Mouse (Mus musculus) gastrocnemius, adult 2 months (tissue): ENCODE data around the gene Dus1l. TPM values are rescaled to one million over a fixed set of nuclear protein-coding genes. Genes with fewer than 3 reads are reported as not detected.
"Not testable (repeated sequence)": the region's sequence is repeated elsewhere in the genome, so short reads cannot be mapped to it uniquely, and the experiment has no call there.

Experiments used
- DNase-seq: peaks from one replicate; pipeline ENCODE4 v3.0.0; 2022
- H3K27ac ChIP-seq: fragments of 200-600 bp; 2 replicates; pipeline ENCODE4 v1.8.1; 2022; ENCODE audit warnings: mild to moderate bottlenecking
- H3K4me3 ChIP-seq: fragments of 200-600 bp; 2 replicates; pipeline ENCODE4 v1.8.1; 2022; ENCODE audit warnings: mild to moderate bottlenecking, moderate library complexity
- CTCF ChIP-seq: fragments of 200-600 bp; IDR thresholded peaks from 2 replicates; pipeline ENCODE4 v1.8.1; 2022; ENCODE audit warnings: antibody characterized with exemption, mild to moderate bottlenecking, moderate library complexity
- intact Hi-C: fragments of 180-260 bp; cut with DNase I; formaldehyde crosslinking; loops from one replicate; pipeline ENCODE4 v1.15.1; 2025
- long read RNA-seq, 2 experiments: library from polyadenylated mRNA; stranded (forward); transcript quantifications; one replicate each; pipeline ENCODE4 v2.0.0; 2021
- total RNA-seq, 2 experiments: library from RNA; stranded (reverse); gene quantifications; 2 replicates each; pipeline ENCODE4 v1.2.3; 2021

The Dus1l gene
- 10 to 100 TPM; 31.2 to 31.5 TPM for total RNA-seq
- long read RNA-seq, experiment 1, partial matches to known transcripts, result 11 of 99 reads
- long read RNA-seq, experiment 1, other reads (novel, unspliced or antisense), result 88 of 99 reads
- long read RNA-seq, experiment 2, partial matches to known transcripts, result 100 of 120 reads
- long read RNA-seq, experiment 2, other reads (novel, unspliced or antisense), result 20 of 120 reads

- Histone ChIP-seq H3K27ac (peak within 1 kb of the TSS; percentile 95), H3K4me3 (peak within 1 kb of the TSS; percentile 77)
- intact Hi-C loops, result no loop called here
- TF ChIP-seq CTCF, result peak; percentile 13; the same call in 1 of the 2 replicates
- DNase-seq, result peak; percentile 97
Observed at GRCm38 (mm10) chr11:120795756-120796613, at the start of gene Dus1l. TSS of gene Dus1l (minus strand) at chr11:120796403.

GRCm38 (mm10) chr11:120844329-120844728 lies 48.1 kb upstream of the Dus1l start:
- no peak for DNase-seq
- Histone ChIP-seq H3K4me3 (no peak overlapping the region), H3K27ac (no peak overlapping the region)
- TF ChIP-seq CTCF, result no peak
- intact Hi-C loops, result no loop called here

- Histone ChIP-seq H3K4me3 (no peak overlapping the region), H3K27ac (no peak overlapping the region)
- TF ChIP-seq CTCF, result no peak
- intact Hi-C loops, result no loop called here
- no peak for DNase-seq
Observed at GRCm38 (mm10) chr11:120833555-120834280, 37.5 kb upstream of the Dus1l start.

GRCm38 (mm10) chr11:120832962-120833361 lies 36.8 kb upstream of the Dus1l start:
- intact Hi-C loops, DNase-seq, H3K27ac ChIP-seq, H3K4me3 ChIP-seq: not testable (repeated sequence)

GRCm38 (mm10) chr11:120831659-120832440 lies 35.6 kb upstream of the Dus1l start:
- Histone ChIP-seq H3K27ac (no peak overlapping the region), H3K4me3 (no peak overlapping the region)
- no peak for DNase-seq
- intact Hi-C loops, result no loop called here
- no peak for TF ChIP-seq CTCF

- no peak for TF ChIP-seq CTCF
- no peak overlapping the region for H3K27ac ChIP-seq
- intact Hi-C loops, result no loop called here
- no peak overlapping the region for H3K4me3 ChIP-seq
- DNase-seq, result no peak
Observed at GRCm38 (mm10) chr11:120830686-120831085, 34.5 kb upstream of the Dus1l start.

- no peak for TF ChIP-seq CTCF
- H3K27ac ChIP-seq, result no peak overlapping the region
- no peak overlapping the region for H3K4me3 ChIP-seq
- no peak for DNase-seq
- intact Hi-C loops, result no loop called here
Observed at GRCm38 (mm10) chr11:120829757-120830532, 33.7 kb upstream of the Dus1l start.

GRCm38 (mm10) chr11:120828416-120828815 lies 32.2 kb upstream of the Dus1l start:
- no peak overlapping the region for H3K27ac ChIP-seq
- intact Hi-C loops, result no loop called here
- no peak overlapping the region for H3K4me3 ChIP-seq
- no peak for TF ChIP-seq CTCF
- DNase-seq, result no peak

GRCm38 (mm10) chr11:120826016-120826953 lies 30.1 kb upstream of the Dus1l start:
- DNase-seq, result no peak
- intact Hi-C loops, result no loop called here
- peak overlapping the region; percentile 85 for H3K27ac ChIP-seq

GRCm38 (mm10) chr11:120825289-120825863 lies 29.2 kb upstream of the Dus1l start:
- no peak for TF ChIP-seq CTCF
- Histone ChIP-seq H3K27ac (peak overlapping the region; percentile 85), H3K4me3 (peak overlapping the region; percentile 95)
- intact Hi-C loops, result no loop called here
- no peak for DNase-seq

More at GRCm38 (mm10) chr11:120826016-120826953, 30.1 kb upstream of the Dus1l start:
- H3K4me3 ChIP-seq, result no peak overlapping the region
- TF ChIP-seq CTCF, result no peak
